26 mouse cellular contexts compared by ENCODE assay signal in genomic region chr7:19923354-19923753, GRCm38 (mm10). TPM values are rescaled to one million over a fixed set of nuclear protein-coding genes. Genes with fewer than 3 reads are reported as not detected.
A peak's percentile ranks its signal among the peaks of the same experiment; 100 is the strongest.
DNase-seq lines count a peak whose midpoint lies in the region; ATAC-seq and TF ChIP-seq lines count a peak whose summit lies in the region.
"Had no signal": no experiment of that assay in that cellular context is flagged by ENCODE, and none has a peak within 500 bp of the region (broad histone marks: within the 10 kb centered on the region; RNA-seq: fewer than 3 reads in every experiment).

No protein-coding gene starts in this region.

- 59% methylated on average over 2 of the region's 2 CpGs for WGBS in heart, adult 2 months

- 0 out of 2 replicates have a peak, but pooled peaks cover 1% of the 10 kb centered on the region for H3K79me2 ChIP-seq in heart, adult 2 months (replicated peaks; ENCODE audit: control insufficient read depth, insufficient read depth, low read length)

- H3K4me3 ChIP-seq in heart, adult 2 months, result no peak overlapping the region
- H3K4me3 ChIP-seq in ES-Bruce4 (ENCODE audit: low read depth, low read length), result no peak overlapping the region; the same call in 1 of the 2 replicates
- H3K4me3 ChIP-seq: gastrocnemius, adult 2 months; heart, embryonic 13.5 days; layer of hippocampus, adult 2 months; limb, embryonic 13.5 days; liver, embryonic 13.5 days; lung, embryonic 15.5 days had no signal

- TF ChIP-seq CTCF in heart, adult 2 months (IDR thresholded peaks at IDR 0.05), result no peak
- TF ChIP-seq CTCF in ES-Bruce4 (IDR thresholded peaks at IDR 0.05; ENCODE audit: low read depth, low read length), result no peak

- no peaks in the 10 kb centered on the region; the same call in 1 of the 2 replicates for H3K36me3 ChIP-seq in heart, adult 2 months (ENCODE audit: control insufficient read depth, insufficient read depth, low read length)
- H3K36me3 ChIP-seq in ES-Bruce4 (ENCODE audit: control insufficient read depth, insufficient read depth, low read length, poor library complexity, severe bottlenecking), result no peaks in the 10 kb centered on the region
- H3K36me3 ChIP-seq: liver, embryonic 13.5 days had no signal

- peaks cover 11% of the 10 kb centered on the region for H3K4me1 ChIP-seq in heart, adult 2 months (ENCODE audit: control insufficient read depth, insufficient read depth, low read length)
- H3K4me1 ChIP-seq in ES-Bruce4 (ENCODE audit: control insufficient read depth, insufficient read depth, low read length), result no peaks in the 10 kb centered on the region

- H3K9ac ChIP-seq in heart, adult 2 months (ENCODE audit: low read depth, low read length), result no peak overlapping the region
- H3K9ac ChIP-seq in ES-Bruce4 (ENCODE audit: low read depth, poor library complexity, severe bottlenecking), result 0 out of 2 replicates have a peak overlapping the region, but pooled peaks have one; percentile 11
- H3K9ac ChIP-seq: forebrain, postnatal 0 days; heart, embryonic 13.5 days; limb, embryonic 13.5 days; liver, embryonic 13.5 days; lung, embryonic 15.5 days had no signal

- H3K9me3 ChIP-seq in ES-Bruce4 (replicated peaks; ENCODE audit: control insufficient read depth, insufficient read depth, low read length, poor library complexity, severe bottlenecking), result no peaks in the 10 kb centered on the region
- H3K9me3 ChIP-seq: heart, embryonic 13.5 days; limb, embryonic 13.5 days; liver, embryonic 13.5 days; lung, embryonic 15.5 days had no signal

- TF ChIP-seq EP300 in heart, adult 2 months (IDR thresholded peaks at IDR 0.05; ENCODE audit: insufficient read depth, low read depth, low read length), result no peak
- no peak for TF ChIP-seq EP300 in ES-Bruce4 (IDR thresholded peaks at IDR 0.05; ENCODE audit: insufficient read depth, low read depth, low read length)

- peak; percentile 70 for DNase-seq in heart, adult 11 months
- no peak for DNase-seq in heart, adult 2 months
- DNase-seq in thymus, postnatal 36 days, result peak; percentile 54 to 59
- no peak for DNase-seq in adrenal gland, postnatal 10 days
- no peak for DNase-seq in urinary bladder, postnatal 14 days (ENCODE audit: low spot score)
- no peak for DNase-seq in ovary, postnatal 14 days (ENCODE audit: low spot score)
- DNase-seq: adrenal gland, adult 2 months; cerebellum, postnatal 10 days; forebrain, postnatal 0 days; gastrocnemius, adult 2 months; heart, postnatal 4 days; kidney, postnatal 10 days; layer of hippocampus, postnatal 36 days; liver, embryonic 13.5 days; right cerebral cortex, postnatal 4 days had no signal

- TF ChIP-seq POLR2A in heart, adult 2 months (IDR thresholded peaks at IDR 0.05; ENCODE audit: insufficient read depth, low read depth, low read length), result no peak
- TF ChIP-seq POLR2A in ES-Bruce4 (IDR thresholded peaks at IDR 0.05; ENCODE audit: insufficient read depth, low read length), result no peak

- intact Hi-C loops in heart, adult 2 months (cut with DNase I), result no loop called here

- ATAC-seq in megakaryocyte progenitor cell, adult 5-6 weeks (replicated peaks; ENCODE audit: poor library complexity), result peak; percentile 33; the same call in 1 of the 2 replicates
- ATAC-seq: forebrain, postnatal 0 days; hindbrain, embryonic 16.5 days had no signal

- no peaks in the 10 kb centered on the region for H3K27me3 ChIP-seq in heart, adult 2 months (ENCODE audit: control insufficient read depth, insufficient read depth, low read length)
- no peaks in the 10 kb centered on the region for H3K27me3 ChIP-seq in ES-Bruce4 (ENCODE audit: control insufficient read depth, insufficient read depth, low read length, poor library complexity, severe bottlenecking)
- H3K27me3 ChIP-seq: liver, embryonic 13.5 days; lung, embryonic 15.5 days had no signal

- H3K27ac ChIP-seq in heart, adult 2 months, result no peak overlapping the region
- no peak overlapping the region for H3K27ac ChIP-seq in ES-Bruce4 (ENCODE audit: insufficient read depth, low read length)
- H3K27ac ChIP-seq: gastrocnemius, adult 2 months; heart, embryonic 13.5 days; layer of hippocampus, adult 2 months; limb, embryonic 13.5 days; liver, embryonic 13.5 days; lung, embryonic 15.5 days had no signal

RNA-seq across cellular contexts. Expression of gene Pvr, which starts 2.4 kb away (rescaled TPM):
- 10 to 100 TPM; 20.1 to 24.5 TPM for total RNA-seq in heart, adult 2 months (2021)
- polyA plus RNA-seq in heart, adult 2 months (2012; rRNA removed), result 18.1 and 34.0 TPM in 2 replicates
- polyA plus RNA-seq in ES-Bruce4 (2011; ENCODE audit: insufficient read depth, insufficient read length, low read depth, missing spikeins), result 63.5 and 68.1 TPM in 2 replicates
- total RNA-seq in megakaryocyte progenitor cell, adult 5-6 weeks (2015), result 10.2 and 13.0 TPM in 2 replicates
- 7.5 and 9.7 TPM in 2 replicates for total RNA-seq in megakaryocyte progenitor cell, adult 5-6 weeks (2017)
- 10 to 100 TPM; 20.9 to 24.9 TPM for total RNA-seq in adrenal gland, postnatal 10 days (2021)

RNA-seq across cellular contexts. Expression of gene Igsf23, which starts 27.2 kb away (rescaled TPM):
- 1 to 10 TPM; 1.9 to 2.9 TPM for total RNA-seq in heart, adult 2 months (2021)
- 8.6 and 9.9 TPM in 2 replicates for polyA plus RNA-seq in heart, adult 2 months (2012; rRNA removed)
- polyA plus RNA-seq in ES-Bruce4 (2011; ENCODE audit: insufficient read depth, insufficient read length, low read depth, missing spikeins), result 1.3 and 2.1 TPM in 2 replicates
- not detected in 2 replicates for total RNA-seq in megakaryocyte progenitor cell, adult 5-6 weeks (2015)
- total RNA-seq in megakaryocyte progenitor cell, adult 5-6 weeks (2017), result not detected in 2 replicates
- total RNA-seq in adrenal gland, postnatal 10 days (2021), result under 1 TPM; 0.27 TPM
- total RNA-seq: adrenal gland, adult 2 months; forebrain, postnatal 0 days; gastrocnemius, adult 2 months; layer of hippocampus, adult 2 months; layer of hippocampus, postnatal 36 days; left cerebral cortex, postnatal 14 days; midbrain, postnatal 0 days had no signal
- polyA plus RNA-seq: embryonic facial prominence, embryonic 14.5 days; forebrain, postnatal 0 days; hindbrain, embryonic 16.5 days; midbrain, postnatal 0 days had no signal

RNA-seq across cellular contexts. Expression of gene Ceacam19, which starts 35.6 kb away (rescaled TPM):
- total RNA-seq in heart, adult 2 months (2021), result not detected
- polyA plus RNA-seq in heart, adult 2 months (2012; rRNA removed), result not detected in 2 replicates
- not detected in 2 replicates for polyA plus RNA-seq in ES-Bruce4 (2011; ENCODE audit: insufficient read depth, insufficient read length, low read depth, missing spikeins)
- total RNA-seq in megakaryocyte progenitor cell, adult 5-6 weeks (2015), result not detected in 2 replicates
- total RNA-seq in megakaryocyte progenitor cell, adult 5-6 weeks (2017), result 0.03 TPM in 1 of 2 replicates, not detected in the other
- not detected for total RNA-seq in adrenal gland, postnatal 10 days (2021)
- total RNA-seq: adrenal gland, adult 2 months; forebrain, postnatal 0 days; gastrocnemius, adult 2 months; heart, postnatal 4 days; layer of hippocampus, adult 2 months; layer of hippocampus, postnatal 36 days; left cerebral cortex, postnatal 14 days had no signal
- polyA plus RNA-seq: adrenal gland, adult 2 months; forebrain, postnatal 0 days; heart, embryonic 13.5 days; hindbrain, embryonic 16.5 days; liver, embryonic 13.5 days; lung, embryonic 15.5 days; midbrain, postnatal 0 days; testis, adult 2 months had no signal

RNA-seq across cellular contexts. Expression of gene Ceacam20, which starts 41.9 kb away (rescaled TPM):
- total RNA-seq in heart, adult 2 months (2021), result not detected
- polyA plus RNA-seq in heart, adult 2 months (2012; rRNA removed), result not detected in 2 replicates
- polyA plus RNA-seq in ES-Bruce4 (2011; ENCODE audit: insufficient read depth, insufficient read length, low read depth, missing spikeins), result 0.21 TPM in 1 of 2 replicates, not detected in the other
- not detected in 2 replicates for total RNA-seq in megakaryocyte progenitor cell, adult 5-6 weeks (2015)
- total RNA-seq in megakaryocyte progenitor cell, adult 5-6 weeks (2017), result not detected in 2 replicates
- total RNA-seq in adrenal gland, postnatal 10 days (2021), result not detected
- total RNA-seq: adrenal gland, adult 2 months; forebrain, postnatal 0 days; gastrocnemius, adult 2 months; heart, postnatal 4 days; layer of hippocampus, adult 2 months; layer of hippocampus, postnatal 36 days; left cerebral cortex, postnatal 14 days; midbrain, postnatal 0 days had no signal
- polyA plus RNA-seq: adrenal gland, adult 2 months; embryonic facial prominence, embryonic 14.5 days; forebrain, postnatal 0 days; heart, embryonic 13.5 days; hindbrain, embryonic 16.5 days; limb, embryonic 13.5 days; liver, embryonic 13.5 days; lung, embryonic 15.5 days; midbrain, postnatal 0 days had no signal

Comparison
In these comparisons a context has a peak if more than half of its experiments do, and no peak if none do; other contexts are left out.
1. DNase-seq: peak in heart, adult 11 months (single experiment) and thymus, postnatal 36 days (2 of 2); none in heart, adult 2 months (0 of 2), adrenal gland, postnatal 10 days (single experiment), urinary bladder, postnatal 14 days (single experiment) and ovary, postnatal 14 days (single experiment).